Mouse (Mus musculus) CH12.LX (cell line): ENCODE measurements around the gene Golt1b.

ENCODE experiments used
- CTCF ChIP-seq, 2 experiments: IDR thresholded peaks in 1 of 2; conservative IDR thresholded peaks in 1 of 2; 2 replicates each; pipeline ENCODE4 v1.5.1; 2011 to 2012; ENCODE audit warnings: low read depth in 2 of 2, low read length in 2 of 2, improper control_type of control experiment in 1 of 2, inconsistent platforms in 1 of 2, mild to moderate bottlenecking in 1 of 2, moderate library complexity in 1 of 2
- SIN3A ChIP-seq: IDR thresholded peaks from 2 replicates; pipeline ENCODE4 v1.6.1; 2012; ENCODE audit warnings: low read length, improper control_type of control experiment, inconsistent platforms

DNA sequence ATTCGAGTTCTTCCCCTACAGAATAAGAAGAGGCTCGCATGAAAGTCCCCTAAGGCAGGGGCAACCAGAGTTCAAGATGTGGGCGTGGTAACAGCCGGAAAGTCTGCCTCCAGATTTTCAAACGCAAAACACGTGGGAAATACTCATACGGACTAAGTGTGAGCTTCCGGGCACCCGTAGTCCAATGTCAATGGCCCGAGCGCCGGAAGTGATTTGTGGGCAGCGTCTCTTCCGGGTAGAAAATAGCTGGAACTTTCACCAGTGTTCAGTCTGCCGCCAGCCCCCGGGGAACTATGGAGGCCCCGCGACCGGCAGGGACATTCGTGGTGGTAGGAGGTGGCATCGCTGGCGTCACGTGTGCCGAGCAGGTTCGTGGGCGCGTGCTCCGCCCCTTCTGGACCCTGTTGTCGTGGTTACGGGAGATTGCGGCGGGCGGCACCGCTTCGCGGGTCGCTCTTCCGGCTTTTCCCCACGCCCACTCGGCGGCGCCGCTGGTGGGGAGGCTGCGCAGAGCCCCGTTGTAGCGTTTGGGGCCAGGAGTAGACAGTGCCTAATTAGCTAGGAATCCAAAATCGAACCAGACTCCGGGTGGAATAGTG, 41.5 kb upstream of the Golt1b start, which contains the start of gene Pyroxd1:
- peak; percentile 99 for TF ChIP-seq SIN3A
- TF ChIP-seq CTCF (conservative IDR thresholded peaks at IDR 0.05 in 1 of 2, IDR thresholded peaks at IDR 0.05 in 1 of 2; ENCODE audit: low read depth in 2 of 2, low read length in 2 of 2), result no peak
